Mouse (Mus musculus) cerebellum, adult 2 months (tissue): Measurements from ENCODE around the gene 2410137M14Rik. TPM values are rescaled to one million over a fixed set of nuclear protein-coding genes. Genes with fewer than 3 reads are reported as not detected.

Experiments used
- DNase-seq, 2 experiments: peaks; one replicate each; pipeline ENCODE4 v3.0.0; 2021
- H3K27ac ChIP-seq: fragments of 200-500 bp; 2 replicates; pipeline ENCODE4 v1.5.1; 2012; ENCODE audit warnings: low read length, control low read depth, inconsistent platforms; ENCODE audit not compliant: insufficient read depth
- H3K27me3 ChIP-seq: fragments of 200-500 bp; 2 replicates; pipeline ENCODE4 v1.6.1; 2012; ENCODE audit warnings: inconsistent platforms, mild to moderate bottlenecking, low read length, moderate library complexity; ENCODE audit not compliant: control insufficient read depth, insufficient read depth
- H3K4me1 ChIP-seq: fragments of 200-500 bp; 2 replicates; pipeline ENCODE4 v1.6.1; 2011; ENCODE audit warnings: low read length; ENCODE audit not compliant: control insufficient read depth, insufficient read depth
- H3K4me3 ChIP-seq: fragments of 200-500 bp; replicated peaks from 2 replicates; pipeline ENCODE3; 2011; ENCODE audit warnings: mild to moderate bottlenecking, low read depth, low read length, control low read depth; ENCODE audit not compliant: insufficient read depth
- CTCF ChIP-seq: fragments of 200-500 bp; IDR thresholded peaks from 2 replicates; pipeline ENCODE4 v1.5.1; 2011; ENCODE audit warnings: low read depth, mild to moderate bottlenecking, control low read depth, low read length, moderate library complexity, borderline replicate concordance; ENCODE audit not compliant: insufficient read depth
- POLR2A ChIP-seq: fragments of 200-500 bp; IDR thresholded peaks from 2 replicates; pipeline ENCODE4 v1.6.1; 2011; ENCODE audit warnings: low read length, control low read depth, borderline replicate concordance; ENCODE audit not compliant: insufficient read depth
- WGBS: fragments of 180-500 bp; shearing (Covaris S2); methylation state at CpG from one replicate; pipeline ENCODE4 v1.1.7; 2018; 5-methylcytosine and 5-hydroxymethylcytosine counted together
- polyA plus RNA-seq: library from polyadenylated mRNA; depleted of rRNA; stranded (reverse); fragments of >200 nt; gene quantifications from 2 replicates; pipeline ENCODE4 v1.2.3, GENCODE M21; 2012

Gene 2410137M14Rik
- polyA plus RNA-seq, 1 experiment = 0.29 TPM

DNA sequence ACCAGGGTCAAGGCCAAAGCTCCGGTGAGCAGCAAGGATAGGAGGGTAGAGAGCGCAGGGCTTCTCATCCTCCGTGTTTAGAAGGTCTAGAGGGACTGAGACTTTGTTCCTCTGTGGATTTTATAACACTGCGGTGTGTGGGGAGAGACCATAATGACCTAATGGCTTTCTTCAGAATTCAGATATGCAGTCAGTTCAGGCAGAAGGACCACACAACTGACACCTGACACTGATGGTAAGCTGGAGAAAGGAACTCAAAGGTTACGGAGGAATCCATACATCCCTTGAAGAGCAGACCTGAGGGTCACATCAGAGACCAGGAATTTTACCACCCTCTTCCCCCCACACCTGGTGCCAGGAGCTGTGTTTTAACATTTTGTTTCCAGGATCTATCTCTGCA, 8.4 kb upstream of the 2410137M14Rik start, which contains the start of gene H2-M5:
Gene H2-M5, minus strand, starts transcription at position 101 of the 400 bp plus-strand sequence.
- DNase-seq = no peak
- no peaks in the 10 kb centered on the region; the same call in 1 of the 2 replicates for H3K27me3 ChIP-seq
- 32% methylated on average over 5 of the region's 5 CpGs for WGBS
- TF ChIP-seq CTCF (no peak), POLR2A (no peak)
- no peak within 1 kb of the TSS for H3K27ac ChIP-seq
- no peaks in the 10 kb centered on the region for H3K4me1 ChIP-seq
- H3K4me3 ChIP-seq = no peak within 1 kb of the TSS

- H3K4me3 ChIP-seq = no peak overlapping the region
- DNase-seq = no peak
- H3K27me3 ChIP-seq = no peaks in the 10 kb centered on the region; the same call in 1 of the 2 replicates
- no peak overlapping the region for H3K27ac ChIP-seq
- 7% methylated on average over 24 of the region's 24 CpGs for WGBS
- TF ChIP-seq CTCF = no peak
- no peak for TF ChIP-seq POLR2A
- no peaks in the 10 kb centered on the region for H3K4me1 ChIP-seq
These were observed 7.4 kb upstream of the 2410137M14Rik start for GRCm38 (mm10) chr17:36988475-36988874.

- DNase-seq = no peak
- 63% methylated on average over 5 of the region's 5 CpGs for WGBS
- no peak overlapping the region for H3K27ac ChIP-seq
- H3K4me1 ChIP-seq = no peaks in the 10 kb centered on the region
- no peak for TF ChIP-seq POLR2A
- TF ChIP-seq CTCF = no peak
- no peaks in the 10 kb centered on the region for H3K27me3 ChIP-seq
- H3K4me3 ChIP-seq = no peak overlapping the region
These were observed 1.5 kb upstream of the 2410137M14Rik start for GRCm38 (mm10) chr17:36982253-36983155.

- DNase-seq = no peak
- Histone ChIP-seq H3K4me3 (no peak overlapping the region), H3K27me3 (no peaks in the 10 kb centered on the region), H3K4me1 (no peaks in the 10 kb centered on the region), H3K27ac (no peak overlapping the region)
- 28% methylated on average over 4 of the region's 4 CpGs for WGBS
- TF ChIP-seq CTCF (no peak), POLR2A (no peak)
These were observed 808 bp upstream of the 2410137M14Rik start for GRCm38 (mm10) chr17:36981845-36982244.

- no peaks in the 10 kb centered on the region for H3K27me3 ChIP-seq
- no peak overlapping the region for H3K4me3 ChIP-seq
- 70% methylated on average over 8 of the region's 8 CpGs for WGBS
- no peak overlapping the region for H3K27ac ChIP-seq
- no peak for DNase-seq
- H3K4me1 ChIP-seq = no peaks in the 10 kb centered on the region
- TF ChIP-seq POLR2A (no peak), CTCF (no peak)
These were observed 7.7 kb downstream of the 2410137M14Rik start for GRCm38 (mm10) chr17:36973271-36973787.

DNA sequence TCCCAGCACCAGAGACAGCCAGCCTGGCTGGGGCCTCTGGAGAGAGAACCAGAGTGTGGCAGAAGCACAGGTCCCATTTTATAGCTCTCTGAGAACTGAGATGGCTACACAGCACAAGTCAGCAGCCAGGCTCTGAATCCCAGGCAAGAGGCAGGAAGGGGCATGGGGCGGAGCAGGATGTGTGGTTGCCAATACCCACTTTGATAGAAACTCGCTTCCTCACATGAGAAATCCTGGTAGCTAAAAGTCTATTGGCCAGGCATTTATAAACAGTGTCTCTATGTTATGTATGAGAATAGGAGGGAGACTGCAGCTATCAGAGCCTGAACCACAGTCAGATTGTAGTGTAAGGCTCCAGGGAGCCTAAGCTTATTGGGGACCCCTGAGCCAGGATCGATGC, 8.2 kb downstream of the 2410137M14Rik start:
- no peak for TF ChIP-seq POLR2A
- no peak for TF ChIP-seq CTCF
- Histone ChIP-seq H3K27me3 (no peaks in the 10 kb centered on the region), H3K4me3 (no peak overlapping the region), H3K27ac (no peak overlapping the region), H3K4me1 (no peaks in the 10 kb centered on the region)
- no peak for DNase-seq
- 79% methylated on average over 3 of the region's 3 CpGs for WGBS

DNA sequence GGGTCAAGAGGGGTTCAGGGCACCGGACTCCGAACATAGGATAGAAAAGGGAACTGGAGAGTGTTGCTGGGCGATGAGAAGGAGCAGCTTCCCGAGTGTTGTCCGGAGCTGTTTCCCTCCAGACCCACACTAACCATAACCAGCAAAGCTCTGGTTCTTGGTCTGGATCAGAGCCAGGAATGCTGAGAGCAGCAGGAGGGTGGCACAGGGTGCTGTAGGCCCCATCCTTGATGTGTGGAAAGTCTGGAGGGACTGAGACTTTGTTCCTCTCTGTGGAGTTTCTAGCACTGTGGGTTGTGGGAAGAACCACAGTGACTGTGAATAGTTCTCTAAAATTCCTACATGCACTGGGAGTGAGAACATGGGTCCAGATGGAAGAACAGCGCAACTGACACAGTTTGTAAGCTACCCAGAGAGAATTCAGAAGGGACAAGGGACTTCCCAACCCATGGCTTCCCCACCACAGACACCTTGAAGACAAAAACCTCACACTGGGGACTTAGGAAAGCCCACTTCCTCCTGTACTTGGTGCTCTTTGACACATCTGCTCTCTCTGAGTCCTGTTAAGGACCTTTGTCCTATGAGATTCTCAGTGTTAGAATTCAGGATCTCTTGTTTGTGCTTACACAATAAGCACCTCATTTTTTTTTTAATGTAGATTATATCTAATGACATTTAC, 9.7 kb downstream of the 2410137M14Rik start:
- no peak for DNase-seq
- WGBS = 82% methylated on average over 6 of the region's 6 CpGs
- Histone ChIP-seq H3K27me3 (no peaks in the 10 kb centered on the region), H3K27ac (no peak overlapping the region), H3K4me3 (no peak overlapping the region), H3K4me1 (no peaks in the 10 kb centered on the region)
- TF ChIP-seq POLR2A = no peak
- no peak for TF ChIP-seq CTCF
